Mouse (Mus musculus): ENCODE measurements around the gene Usp6nl. TPM values are rescaled to one million over a fixed set of nuclear protein-coding genes. Genes with fewer than 3 reads are reported as not detected.

Gene Usp6nl
- total RNA-seq, 2 experiments from 2014 or later = 26.2 to 27.2 TPM

- DNase-seq (ENCODE audit: low spot score in 2 of 2) = no peak
Observed at GRCm38 (mm10) chr2:6450544-6450943, 128.1 kb downstream of the Usp6nl start.

DNA sequence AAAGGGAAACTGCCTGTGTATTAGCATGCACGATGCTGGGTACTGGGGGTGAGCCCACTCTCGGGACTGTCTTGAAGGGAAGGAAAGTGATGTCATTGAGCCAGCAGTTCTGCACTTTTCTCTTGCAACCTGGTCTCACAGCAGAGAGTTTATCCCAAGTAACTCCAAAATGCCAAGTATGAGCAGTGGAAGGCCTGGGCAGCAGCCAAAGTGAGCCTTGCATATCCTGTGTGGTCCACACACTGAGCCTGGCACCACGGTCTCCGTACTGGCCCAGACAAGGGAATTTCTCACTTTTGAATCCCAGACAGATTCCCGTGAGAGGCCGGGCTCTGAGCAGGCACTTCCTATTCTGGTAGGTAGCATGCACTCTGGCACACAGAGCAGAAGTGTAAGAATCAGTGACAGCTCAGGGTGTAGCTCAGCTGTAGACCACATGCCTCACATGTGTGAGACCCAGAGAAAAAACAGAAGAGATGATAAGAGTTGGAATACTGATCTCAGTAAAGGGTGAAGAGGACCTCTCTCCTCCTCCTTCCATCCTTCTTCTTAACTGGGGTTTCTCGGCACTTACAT is 132.6 kb downstream of the Usp6nl start:
- intact Hi-C loops (cut with DNase I) = no loop called here
- no peak for DNase-seq (ENCODE audit: low spot score in 2 of 2)

More at GRCm38 (mm10) chr2:6450544-6450943, 128.1 kb downstream of the Usp6nl start:
- intact Hi-C loops (cut with DNase I) = no loop called here

- intact Hi-C loops (cut with DNase I) = no loop called here
Observed at GRCm38 (mm10) chr2:6459282-6460047, 137.0 kb downstream of the Usp6nl start.

DNA sequence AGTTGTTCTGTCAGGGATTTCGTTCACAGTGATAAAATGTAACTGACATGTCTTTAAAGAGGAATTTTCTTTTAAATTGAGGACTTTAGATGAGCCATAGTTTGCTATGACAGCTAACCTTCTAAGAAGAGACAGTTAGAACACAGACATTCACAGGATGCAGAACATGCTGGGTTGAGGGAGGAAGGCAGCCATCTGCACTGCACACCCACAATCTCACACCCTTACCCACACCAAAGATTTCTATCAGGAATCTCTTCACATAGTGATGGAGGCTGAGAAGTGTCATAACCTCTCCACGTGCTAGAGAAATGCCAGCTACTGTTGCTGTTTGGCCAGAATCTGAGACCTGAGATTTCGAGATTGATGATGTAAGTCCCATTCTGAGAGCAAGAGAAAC is 139.8 kb downstream of the Usp6nl start:
- intact Hi-C loops (cut with DNase I) = no loop called here
- peak in 1 of 2 experiments; percentile 30 for DNase-seq (ENCODE audit: low spot score in 2 of 2)

More at GRCm38 (mm10) chr2:6459282-6460047, 137.0 kb downstream of the Usp6nl start:
- DNase-seq (ENCODE audit: low spot score in 2 of 2) = no peak

- DNase-seq (ENCODE audit: low spot score in 2 of 2) = peak in 1 of 2 experiments; percentile 41
- intact Hi-C loops (cut with DNase I) = no loop called here
Observed at GRCm38 (mm10) chr2:6463772-6464661, 141.6 kb downstream of the Usp6nl start.

DNA sequence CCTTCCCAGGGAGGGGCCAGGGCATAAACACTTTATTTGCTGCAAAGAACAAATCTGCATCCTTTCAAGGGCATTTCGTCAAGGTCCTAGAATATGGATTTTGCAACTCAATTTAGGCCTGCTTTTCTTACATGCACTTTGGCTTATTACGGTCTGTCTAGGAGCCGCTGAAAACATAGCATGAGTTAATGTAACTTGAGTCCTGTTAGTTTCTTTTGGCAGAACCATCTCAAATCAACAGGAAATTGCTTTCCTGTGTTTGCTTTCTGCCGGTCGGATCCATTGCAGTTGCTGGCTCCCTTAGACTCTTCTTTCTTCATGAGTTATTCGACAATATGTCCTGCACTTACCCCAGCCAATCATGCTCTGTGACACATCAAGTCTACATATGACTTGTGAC is 143.9 kb downstream of the Usp6nl start:
- intact Hi-C loops (cut with DNase I) = no loop called here
- no peak for DNase-seq (ENCODE audit: low spot score in 2 of 2)

- DNase-seq (ENCODE audit: low spot score in 2 of 2) = no peak
- intact Hi-C loops (cut with DNase I) = no loop called here
Observed at GRCm38 (mm10) chr2:6467318-6467717, 144.9 kb downstream of the Usp6nl start.

GRCm38 (mm10) chr2:6469164-6469563 is 146.7 kb downstream of the Usp6nl start:
- peak; percentile 65 to 83 for DNase-seq (ENCODE audit: low spot score in 2 of 2)
- intact Hi-C loops (cut with DNase I) = no loop called here

- DNase-seq (ENCODE audit: low spot score in 2 of 2) = no peak
- intact Hi-C loops (cut with DNase I) = no loop called here
Observed at GRCm38 (mm10) chr2:6471110-6471611, 148.7 kb downstream of the Usp6nl start.

GRCm38 (mm10) chr2:6473829-6474228 is 151.4 kb downstream of the Usp6nl start:
- intact Hi-C loops (cut with DNase I) = no loop called here
- DNase-seq (ENCODE audit: low spot score in 2 of 2) = no peak

GRCm38 (mm10) chr2:6477884-6478283 is 155.4 kb downstream of the Usp6nl start:
- intact Hi-C loops (cut with DNase I) = no loop called here
- no peak for DNase-seq (ENCODE audit: low spot score in 2 of 2)

DNA sequence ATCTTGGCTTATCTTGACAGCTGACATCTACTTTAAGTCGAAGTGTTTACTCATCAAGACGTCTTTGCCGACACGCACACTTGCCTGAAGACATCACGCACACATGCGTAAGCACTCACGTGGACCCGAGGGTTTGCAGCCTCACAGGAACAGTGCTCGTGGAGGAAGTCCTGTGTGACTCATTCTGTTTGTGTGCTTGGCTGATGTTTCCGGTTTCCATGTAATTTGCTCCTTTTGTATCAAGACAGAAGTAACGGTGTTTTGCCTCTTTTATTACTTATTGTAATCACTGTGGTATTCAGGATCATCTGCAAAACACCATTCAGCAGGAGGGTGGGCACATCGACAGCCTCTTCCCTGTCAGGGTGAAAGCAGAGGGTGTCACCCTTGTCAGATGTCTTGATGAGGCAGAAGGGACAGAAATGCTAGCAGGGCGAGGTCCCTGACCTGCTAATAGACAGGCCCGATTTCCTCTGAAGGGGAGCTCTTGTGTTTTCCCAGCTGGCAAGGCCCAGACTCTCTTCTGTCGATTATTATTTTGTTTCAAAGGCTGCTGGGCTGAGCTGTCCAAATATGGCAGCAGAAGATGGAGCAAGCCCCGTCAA is 156.0 kb downstream of the Usp6nl start:
- DNase-seq (ENCODE audit: low spot score in 2 of 2) = peak in 1 of 2 experiments; percentile 26
- intact Hi-C loops (cut with DNase I) = no loop called here

DNA sequence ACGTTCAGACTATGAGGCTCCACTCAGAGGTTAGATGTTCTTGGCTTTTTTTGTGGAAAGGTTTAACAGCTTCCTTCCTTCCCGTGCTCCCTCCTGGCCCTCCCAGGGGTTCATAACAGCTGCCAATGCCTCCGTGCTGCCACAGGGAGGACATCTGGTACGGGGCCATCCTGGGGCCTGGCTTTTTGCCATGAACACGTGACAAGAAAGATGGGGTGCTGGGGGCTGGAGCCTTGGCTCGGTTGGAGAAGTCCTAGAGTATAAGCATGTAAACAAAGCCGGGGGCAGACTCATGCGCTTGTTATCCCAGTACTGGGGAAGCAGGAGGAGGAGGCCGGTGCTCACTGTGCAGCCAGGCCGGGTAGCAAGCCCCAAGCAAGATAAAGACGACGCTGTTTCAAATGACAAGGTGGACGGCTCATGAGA is 156.5 kb downstream of the Usp6nl start:
- DNase-seq (ENCODE audit: low spot score in 2 of 2) = peak in 1 of 2 experiments; percentile 29
- intact Hi-C loops (cut with DNase I) = no loop called here

DNA sequence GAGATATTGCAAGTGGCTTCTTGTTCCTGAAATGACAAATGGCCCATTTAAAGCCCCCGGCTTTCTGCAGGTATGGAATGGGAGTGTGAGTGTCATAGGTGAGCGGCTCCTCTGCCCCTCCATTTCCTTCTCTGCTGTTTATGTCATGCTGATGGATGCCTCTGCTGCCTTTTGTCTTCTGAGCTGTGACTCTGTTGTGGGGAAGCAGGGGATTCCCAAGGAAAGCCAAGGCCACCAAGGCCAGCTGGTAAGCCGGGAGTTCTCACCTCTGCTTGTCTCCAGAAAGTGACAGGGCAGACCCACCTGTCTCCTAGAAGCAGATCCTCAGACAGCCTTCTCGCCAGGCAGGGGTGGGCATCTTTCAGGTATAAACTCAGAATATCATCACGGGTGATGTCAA is 157.2 kb downstream of the Usp6nl start:
- intact Hi-C loops (cut with DNase I) = no loop called here
- DNase-seq (ENCODE audit: low spot score in 2 of 2) = no peak

- intact Hi-C loops (cut with DNase I) = no loop called here
- DNase-seq (ENCODE audit: low spot score in 2 of 2) = no peak
Observed at GRCm38 (mm10) chr2:6481966-6482365, 159.5 kb downstream of the Usp6nl start.

GRCm38 (mm10) chr2:6482411-6482810 is 159.9 kb downstream of the Usp6nl start:
- no peak for DNase-seq (ENCODE audit: low spot score in 2 of 2)
- intact Hi-C loops (cut with DNase I) = no loop called here

GRCm38 (mm10) chr2:6483081-6483992 is 160.9 kb downstream of the Usp6nl start:
- intact Hi-C loops (cut with DNase I) = no loop called here
- DNase-seq (ENCODE audit: low spot score in 2 of 2) = no peak

GRCm38 (mm10) chr2:6484179-6484578 is 161.7 kb downstream of the Usp6nl start:
- intact Hi-C loops (cut with DNase I) = no loop called here
- no peak for DNase-seq (ENCODE audit: low spot score in 2 of 2)
